Mouse (Mus musculus) heart, postnatal 0 days (tissue): ENCODE measurements around the gene Nqo1. TPM values are rescaled to one million over a fixed set of nuclear protein-coding genes. Genes with fewer than 3 reads are reported as not detected.

ENCODE experiments used
- ATAC-seq: fragments of 200-750 bp; cut with Nextera tagmentation; 2 replicates; pipeline ENCODE4 v1.8.0; 2017; ENCODE audit warnings: low read depth, moderate number of reproducible peaks, moderate library complexity; ENCODE audit not compliant: insufficient read depth
- DNase-seq: peaks from one replicate; pipeline ENCODE4 v3.0.0-alpha.2; 2016; ENCODE audit warnings: low spot score
- H3K27ac ChIP-seq: fragments of 300-500 bp; sonication (generic); 2 replicates; pipeline ENCODE4 v1.5.1; 2014; ENCODE audit warnings: low read depth, mild to moderate bottlenecking
- H3K27me3 ChIP-seq: fragments of 300-500 bp; sonication (generic); 2 replicates; pipeline ENCODE4 v1.6.1; 2014; ENCODE audit warnings: low read length, mixed read lengths; ENCODE audit not compliant: control insufficient read depth, insufficient read depth
- H3K36me3 ChIP-seq: fragments of 300-500 bp; sonication (generic); replicated peaks from 2 replicates; pipeline ENCODE4 v1.6.1; 2014; ENCODE audit warnings: low read length, mixed read lengths; ENCODE audit not compliant: control insufficient read depth, insufficient read depth
- H3K4me1 ChIP-seq: fragments of 300-500 bp; sonication (generic); 2 replicates; pipeline ENCODE4 v1.6.1; 2014; ENCODE audit warnings: antibody characterized with exemption; ENCODE audit not compliant: control insufficient read depth, insufficient read depth
- H3K4me2 ChIP-seq: fragments of 300-500 bp; sonication (generic); 2 replicates; pipeline ENCODE4 v1.6.1; 2014; ENCODE audit warnings: low read depth, mild to moderate bottlenecking, low read length, moderate library complexity
- H3K4me3 ChIP-seq: fragments of 300-500 bp; sonication (generic); 2 replicates; pipeline ENCODE4 v1.5.1; 2014; ENCODE audit warnings: low read depth, low read length
- H3K9ac ChIP-seq: fragments of 300-500 bp; sonication (generic); replicated peaks from 2 replicates; pipeline ENCODE4 v1.6.1; 2014; ENCODE audit warnings: low read depth, low read length, mixed read lengths
- H3K9me3 ChIP-seq: fragments of 300-500 bp; sonication (generic); replicated peaks from 2 replicates; pipeline ENCODE4 v1.6.1; 2016; ENCODE audit warnings: low read length; ENCODE audit not compliant: control insufficient read depth
- CTCF ChIP-seq: IDR thresholded peaks from 2 replicates; pipeline ENCODE4 v1.5.1; 2016; ENCODE audit warnings: antibody characterized with exemption, control low read depth, low read depth
- EP300 ChIP-seq: IDR thresholded peaks from 2 replicates; pipeline ENCODE4 v1.6.1; 2016; ENCODE audit warnings: antibody characterized with exemption, low read depth
- WGBS: fragments of 180-500 bp; shearing (Covaris S2); extraction: QIAGEN DNeasy Blood & Tissue Kit; methylation state at CpG from one replicate; pipeline ENCODE4 v1.1.7; 2014; 5-methylcytosine and 5-hydroxymethylcytosine counted together
- polyA plus RNA-seq: library from polyadenylated mRNA; unstranded; fragments of >200 nt; fragmentation: Nextera tagmentation; extraction: Ambion mirVana; gene quantifications from 2 replicates; pipeline ENCODE4 v1.2.1, GENCODE M21; 2015
- total RNA-seq: library from RNA; depleted of rRNA; stranded (reverse); fragments of >200 nt; gene quantifications from 2 replicates; pipeline ENCODE4 v1.2.3, GENCODE M21; 2014; ENCODE audit warnings: low replicate concordance

Gene Nqo1
- total and polyA plus RNA-seq, 2 experiments from 2014 or later = 19.9 to 20.8 TPM

GRCm38 (mm10) chr8:107424176-107424575, 21.2 kb upstream of the Nqo1 start:
- peak overlapping the region; percentile 80 for H3K9ac ChIP-seq
- H3K4me2 ChIP-seq = peak overlapping the region; percentile 87
- H3K27ac ChIP-seq = peak overlapping the region; percentile 65
- peak overlapping the region; percentile 62 for H3K4me3 ChIP-seq
- 24% methylated on average over 9 of the region's 9 CpGs for WGBS
- ATAC-seq (0 out of 2 replicates have a peak, but pooled peaks have one; percentile 2), DNase-seq (no peak)
- no peaks in the 10 kb centered on the region for H3K27me3 ChIP-seq
- H3K4me1 ChIP-seq = peaks cover 9% of the 10 kb centered on the region; the same call in 1 of the 2 replicates
- no peaks in the 10 kb centered on the region for H3K9me3 ChIP-seq
- TF ChIP-seq EP300 (no peak), CTCF (no peak)
- H3K36me3 ChIP-seq = peaks cover 37% of the 10 kb centered on the region

GRCm38 (mm10) chr8:107417001-107417400, 14.0 kb upstream of the Nqo1 start:
- no peak overlapping the region for H3K4me3 ChIP-seq
- no peaks in the 10 kb centered on the region for H3K9me3 ChIP-seq
- no peaks in the 10 kb centered on the region for H3K27me3 ChIP-seq
- ATAC-seq (no peak), DNase-seq (no peak)
- H3K4me1 ChIP-seq = no peaks in the 10 kb centered on the region
- no peak overlapping the region for H3K27ac ChIP-seq
- H3K4me2 ChIP-seq = no peak overlapping the region
- H3K9ac ChIP-seq = no peak overlapping the region
- H3K36me3 ChIP-seq = peaks cover 96% of the 10 kb centered on the region
- no peak for TF ChIP-seq CTCF
- TF ChIP-seq EP300 = no peak
- WGBS = 90% methylated on average over 12 of the region's 12 CpGs

GRCm38 (mm10) chr8:107413881-107414280, 10.9 kb upstream of the Nqo1 start:
- 85% methylated on average over 10 of the region's 10 CpGs for WGBS
- no peak overlapping the region for H3K27ac ChIP-seq
- H3K36me3 ChIP-seq = peaks cover 90% of the 10 kb centered on the region
- no peaks in the 10 kb centered on the region for H3K4me1 ChIP-seq
- no peaks in the 10 kb centered on the region for H3K27me3 ChIP-seq
- no peak overlapping the region for H3K4me2 ChIP-seq
- H3K4me3 ChIP-seq = no peak overlapping the region
- ATAC-seq (no peak), DNase-seq (no peak)
- H3K9me3 ChIP-seq = no peaks in the 10 kb centered on the region
- TF ChIP-seq CTCF (no peak), EP300 (no peak)
- H3K9ac ChIP-seq = no peak overlapping the region

- H3K4me2 ChIP-seq = no peak overlapping the region
Observed at GRCm38 (mm10) chr8:107412552-107412951, 9.5 kb upstream of the Nqo1 start.

GRCm38 (mm10) chr8:107411391-107411790, 8.4 kb upstream of the Nqo1 start:
- no peak overlapping the region for H3K9ac ChIP-seq
- 64% methylated on average over 4 of the region's 4 CpGs for WGBS
- ATAC-seq (no peak), DNase-seq (peak; percentile 30)
- no peaks in the 10 kb centered on the region for H3K27me3 ChIP-seq
- no peak overlapping the region for H3K4me3 ChIP-seq
- no peak overlapping the region for H3K4me2 ChIP-seq
- no peak for TF ChIP-seq EP300
- TF ChIP-seq CTCF = peak; percentile 60
- no peaks in the 10 kb centered on the region for H3K9me3 ChIP-seq
- H3K4me1 ChIP-seq = no peaks in the 10 kb centered on the region
- H3K36me3 ChIP-seq = peaks cover 68% of the 10 kb centered on the region
- H3K27ac ChIP-seq = no peak overlapping the region

More at GRCm38 (mm10) chr8:107412552-107412951, 9.5 kb upstream of the Nqo1 start:
- Histone ChIP-seq H3K27ac (no peak overlapping the region), H3K4me1 (no peaks in the 10 kb centered on the region), H3K9ac (no peak overlapping the region), H3K27me3 (no peaks in the 10 kb centered on the region), H3K36me3 (peaks cover 77% of the 10 kb centered on the region), H3K4me3 (no peak overlapping the region), H3K9me3 (no peaks in the 10 kb centered on the region)
- DNase-seq (no peak), ATAC-seq (no peak)
- TF ChIP-seq EP300 (no peak), CTCF (no peak)
- WGBS = 89% methylated on average over 8 of the region's 8 CpGs

- peaks cover 10% of the 10 kb centered on the region for H3K4me1 ChIP-seq
- H3K9me3 ChIP-seq = no peaks in the 10 kb centered on the region
- no peak overlapping the region for H3K27ac ChIP-seq
- H3K27me3 ChIP-seq = no peaks in the 10 kb centered on the region
- peaks cover 15% of the 10 kb centered on the region for H3K36me3 ChIP-seq
- DNase-seq (no peak), ATAC-seq (no peak)
- TF ChIP-seq CTCF (no peak), EP300 (no peak)
- H3K4me2 ChIP-seq = no peak overlapping the region
- H3K9ac ChIP-seq = no peak overlapping the region
- 60% methylated on average over 3 of the region's 3 CpGs for WGBS
- H3K4me3 ChIP-seq = no peak overlapping the region
Observed at GRCm38 (mm10) chr8:107405935-107406334, 2.9 kb upstream of the Nqo1 start.
